Mouse (Mus musculus): ENCODE data around the gene Trove2. TPM values are rescaled to one million over a fixed set of nuclear protein-coding genes. Genes with fewer than 3 reads are reported as not detected.
"Not testable (repeated sequence)": the region's sequence is repeated elsewhere in the genome, so short reads cannot be mapped to it uniquely, and the experiment has no call there.

Trove2 gene
- polyA plus RNA-seq, 1 experiment from 2014 or later = 20.2 TPM

DNA sequence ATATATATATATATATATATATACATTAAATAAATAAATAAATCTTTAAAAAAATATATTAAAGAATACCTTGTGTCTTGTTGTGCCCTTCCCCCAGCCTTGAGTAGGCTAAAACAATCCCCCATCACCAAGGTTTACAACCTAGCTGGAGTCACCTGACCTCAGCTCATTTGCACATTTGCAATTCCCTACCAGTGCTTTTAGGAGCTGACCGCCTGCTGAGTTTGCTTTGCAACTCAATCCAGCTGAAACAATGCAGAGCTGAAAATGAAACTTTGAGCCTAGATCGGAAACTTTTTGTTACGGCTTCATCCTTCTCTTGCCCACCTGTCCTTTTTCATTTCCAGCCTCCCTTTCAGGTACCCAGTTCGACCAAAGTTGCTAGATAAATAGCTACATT, 45.2 kb downstream of the Trove2 start:
- H3K4me1 ChIP-seq = no peaks in the 10 kb centered on the region
- H3K9ac ChIP-seq (replicated peaks) = no peak overlapping the region
- H3K4me2 ChIP-seq = no peak overlapping the region
- H3K27ac ChIP-seq (replicated peaks) = no peak overlapping the region
- no peaks in the 10 kb centered on the region for H3K9me3 ChIP-seq (replicated peaks)
- H3K36me3 ChIP-seq = no peaks in the 10 kb centered on the region
- 39% methylated on average over 4 of the region's 4 CpGs for WGBS
- no peak overlapping the region for H3K4me3 ChIP-seq (replicated peaks)
- no peak for ATAC-seq (ENCODE audit: low FRiP score)
- H3K27me3 ChIP-seq (replicated peaks) = no peaks in the 10 kb centered on the region

DNA sequence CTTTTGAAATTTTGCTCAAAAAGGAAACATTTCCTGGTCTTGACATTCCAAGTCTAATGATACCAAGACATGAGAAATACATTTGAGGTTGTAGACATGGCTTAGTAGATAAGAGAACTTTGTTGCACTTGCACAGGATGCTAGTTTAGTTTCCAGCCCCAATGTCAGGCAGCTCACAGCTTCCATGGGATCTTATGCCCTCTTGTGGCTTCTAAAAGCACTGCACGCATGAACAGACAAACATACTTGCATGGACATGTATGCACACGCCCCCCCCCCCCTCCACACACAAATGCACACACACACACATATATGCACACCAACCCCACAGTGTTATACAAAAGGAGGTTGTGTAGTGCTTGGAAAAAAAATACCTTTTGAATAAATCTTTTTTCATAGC, 46.0 kb downstream of the Trove2 start:
- no peak overlapping the region for H3K4me3 ChIP-seq (replicated peaks)
- H3K36me3 ChIP-seq = no peaks in the 10 kb centered on the region
- 71% methylated on average over 2 of the region's 2 CpGs for WGBS
- H3K27ac ChIP-seq (replicated peaks) = no peak overlapping the region
- no peak overlapping the region for H3K4me2 ChIP-seq
- H3K9me3 ChIP-seq (replicated peaks) = no peaks in the 10 kb centered on the region
- no peak overlapping the region for H3K9ac ChIP-seq (replicated peaks)
- H3K27me3 ChIP-seq (replicated peaks) = no peaks in the 10 kb centered on the region
- ATAC-seq (ENCODE audit: low FRiP score) = no peak
- H3K4me1 ChIP-seq = no peaks in the 10 kb centered on the region

GRCm38 (mm10) chr1:143727701-143728445, 49.0 kb downstream of the Trove2 start:
- Histone ChIP-seq H3K36me3 (no peaks in the 10 kb centered on the region), H3K4me3 (replicated peaks) (no peak overlapping the region), H3K4me2 (no peak overlapping the region), H3K27ac (replicated peaks) (no peak overlapping the region), H3K4me1 (no peaks in the 10 kb centered on the region), H3K9ac (replicated peaks) (no peak overlapping the region), H3K9me3 (replicated peaks) (no peaks in the 10 kb centered on the region), H3K27me3 (replicated peaks) (no peaks in the 10 kb centered on the region)
- WGBS = 81% methylated on average over 9 of the region's 9 CpGs
- ATAC-seq (ENCODE audit: low FRiP score) = no peak

DNA sequence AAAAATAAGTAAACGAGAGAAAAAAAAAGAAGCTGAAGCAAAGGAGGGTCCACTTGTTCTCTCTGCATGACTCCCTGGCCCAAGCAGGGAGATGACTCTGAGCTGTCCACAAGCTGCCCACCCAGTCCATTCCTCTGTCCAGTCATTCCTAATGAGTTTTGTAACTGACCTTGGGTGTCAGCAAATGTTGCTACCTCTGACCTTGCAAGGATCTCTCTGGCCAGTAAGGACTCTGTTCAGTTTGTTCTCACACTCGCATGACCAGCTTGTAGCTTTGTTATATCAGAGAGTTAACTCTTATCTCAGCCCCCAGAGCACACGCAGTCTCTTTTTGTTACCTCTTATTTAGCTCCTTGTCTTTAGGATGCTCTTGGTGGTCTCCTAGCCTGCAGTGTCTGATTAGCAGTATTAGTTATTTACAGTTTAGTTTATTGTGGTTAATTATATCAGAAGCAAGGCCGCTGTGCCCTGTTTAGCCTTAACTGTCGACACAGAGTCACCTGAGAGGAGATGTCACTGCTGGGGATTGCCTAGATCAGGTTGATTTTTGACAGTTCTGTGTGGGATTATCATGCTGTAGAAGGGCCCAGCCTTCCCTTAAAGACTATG, 52.3 kb downstream of the Trove2 start:
- Histone ChIP-seq H3K27ac (replicated peaks) (no peak overlapping the region), H3K4me3 (replicated peaks) (no peak overlapping the region), H3K4me1 (no peaks in the 10 kb centered on the region), H3K27me3 (replicated peaks) (no peaks in the 10 kb centered on the region), H3K4me2 (no peak overlapping the region), H3K9me3 (replicated peaks) (no peaks in the 10 kb centered on the region), H3K36me3 (no peaks in the 10 kb centered on the region), H3K9ac (replicated peaks) (no peak overlapping the region)
- ATAC-seq (ENCODE audit: low FRiP score) = no peak
- 88% methylated on average over 5 of the region's 5 CpGs for WGBS

- ATAC-seq (ENCODE audit: low FRiP score); H3K4me2 ChIP-seq; H3K4me3 ChIP-seq (replicated peaks); H3K4me1 ChIP-seq; H3K27me3 ChIP-seq (replicated peaks); H3K9me3 ChIP-seq (replicated peaks); H3K9ac ChIP-seq (replicated peaks); H3K36me3 ChIP-seq; H3K27ac ChIP-seq (replicated peaks): not testable (repeated sequence)
- no CpG with 5 or more reads among the region's 2 CpGs for WGBS
Observed at GRCm38 (mm10) chr1:143716038-143716437, 60.8 kb downstream of the Trove2 start, which contains the start of gene Glrx2. Gene Glrx2 (plus strand): TSS chr1:143716338.

DNA sequence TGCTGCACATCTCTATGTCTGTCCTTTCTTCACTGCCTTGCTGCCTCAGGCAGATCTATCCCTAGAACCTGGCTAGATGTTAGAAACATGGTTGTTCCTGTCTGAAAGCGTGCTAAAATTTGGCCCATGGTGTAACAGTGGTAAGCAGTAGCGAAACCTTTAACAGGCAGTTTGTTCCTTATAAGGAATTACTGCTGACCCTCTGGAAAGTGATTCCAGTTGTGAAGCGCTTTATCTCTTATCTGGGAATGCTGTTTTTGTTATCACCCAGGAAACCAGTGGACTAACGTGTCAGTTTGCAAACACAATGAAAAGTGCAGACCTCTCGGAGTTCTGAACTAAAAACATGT, 66.3 kb downstream of the Trove2 start:
- Histone ChIP-seq H3K4me1 (no peaks in the 10 kb centered on the region), H3K27me3 (replicated peaks) (no peaks in the 10 kb centered on the region), H3K4me2 (no peak overlapping the region), H3K9ac (replicated peaks) (no peak overlapping the region), H3K9me3 (replicated peaks) (no peaks in the 10 kb centered on the region), H3K4me3 (replicated peaks) (no peak overlapping the region), H3K27ac (replicated peaks) (no peak overlapping the region), H3K36me3 (no peaks in the 10 kb centered on the region)
- no peak for ATAC-seq (ENCODE audit: low FRiP score)
- WGBS = 88% methylated on average over 5 of the region's 5 CpGs

DNA sequence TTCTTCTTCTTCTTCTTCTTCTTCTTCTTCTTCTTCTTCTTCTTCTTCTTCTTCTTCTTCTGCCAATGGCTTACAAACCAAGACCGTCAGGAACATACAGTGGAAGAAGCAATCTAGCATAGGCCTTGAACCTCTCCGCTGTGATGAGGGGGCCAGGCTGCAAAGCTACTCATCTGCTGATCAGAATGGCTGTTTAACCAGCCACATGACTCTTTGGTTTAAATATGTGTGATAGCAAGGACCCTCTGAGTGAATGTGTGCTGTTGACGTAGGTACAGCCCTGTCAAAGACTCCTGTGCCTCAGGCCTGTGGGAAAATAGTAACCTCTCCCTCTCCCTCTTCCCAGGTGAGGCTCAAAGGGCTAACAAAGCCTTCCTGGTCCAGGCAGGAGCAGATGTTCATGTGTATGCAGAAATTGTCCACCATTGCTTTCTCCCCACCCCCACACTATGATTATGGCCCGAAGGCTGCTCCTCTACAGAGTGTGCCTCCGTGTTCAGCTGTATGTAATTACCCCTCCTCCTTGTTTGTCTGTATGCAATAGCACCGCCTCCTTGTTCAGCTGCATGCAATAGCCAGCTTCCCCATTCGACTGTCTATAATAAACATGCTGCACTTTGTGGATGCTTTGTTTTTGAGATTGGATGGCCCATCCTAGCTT, 66.8 kb downstream of the Trove2 start:
- Histone ChIP-seq H3K4me1 (no peaks in the 10 kb centered on the region), H3K36me3 (no peaks in the 10 kb centered on the region), H3K27ac (replicated peaks) (no peak overlapping the region), H3K27me3 (replicated peaks) (no peaks in the 10 kb centered on the region), H3K4me3 (replicated peaks) (no peak overlapping the region), H3K4me2 (no peak overlapping the region), H3K9me3 (replicated peaks) (no peaks in the 10 kb centered on the region), H3K9ac (replicated peaks) (no peak overlapping the region)
- WGBS = 48% methylated on average over 7 of the region's 7 CpGs
- no peak for ATAC-seq (ENCODE audit: low FRiP score)

DNA sequence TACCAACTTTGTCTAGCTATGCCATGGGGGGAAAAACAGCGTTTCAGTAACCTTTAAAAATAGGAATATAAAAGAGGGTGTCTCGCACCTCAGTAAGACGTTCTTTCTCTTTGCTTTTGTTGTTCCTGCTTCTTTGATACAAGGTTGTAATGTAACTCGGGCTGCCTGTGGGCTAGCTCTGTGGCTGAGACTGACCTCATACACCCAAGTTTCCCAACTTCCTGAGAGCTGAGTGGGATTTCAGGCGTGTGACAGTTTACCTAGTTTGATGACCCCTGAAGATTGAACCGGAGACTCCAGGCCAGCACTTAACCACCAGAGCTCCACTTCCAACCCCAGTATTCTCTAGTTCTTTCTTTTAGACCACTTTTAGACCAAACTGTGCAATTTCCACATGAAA, 68.5 kb downstream of the Trove2 start:
- Histone ChIP-seq H3K27ac (replicated peaks) (no peak overlapping the region), H3K27me3 (replicated peaks) (no peaks in the 10 kb centered on the region), H3K4me3 (replicated peaks) (no peak overlapping the region), H3K36me3 (no peaks in the 10 kb centered on the region), H3K9ac (replicated peaks) (no peak overlapping the region), H3K9me3 (replicated peaks) (no peaks in the 10 kb centered on the region), H3K4me2 (no peak overlapping the region), H3K4me1 (peaks cover 2% of the 10 kb centered on the region)
- WGBS = 85% methylated on average over 6 of the region's 6 CpGs
- no peak for ATAC-seq (ENCODE audit: low FRiP score)

GRCm38 (mm10) chr1:143707006-143707405, 69.9 kb downstream of the Trove2 start:
- H3K4me3 ChIP-seq (replicated peaks) = no peak overlapping the region
- no peak overlapping the region for H3K4me2 ChIP-seq
- no peaks in the 10 kb centered on the region for H3K27me3 ChIP-seq (replicated peaks)
- H3K4me1 ChIP-seq = peaks cover 5% of the 10 kb centered on the region
- no peak overlapping the region for H3K9ac ChIP-seq (replicated peaks)
- no peak overlapping the region for H3K27ac ChIP-seq (replicated peaks)
- H3K36me3 ChIP-seq = no peaks in the 10 kb centered on the region
- 38% methylated on average over 4 of the region's 4 CpGs for WGBS
- no peaks in the 10 kb centered on the region for H3K9me3 ChIP-seq (replicated peaks)
- no peak for ATAC-seq (ENCODE audit: low FRiP score)

- Histone ChIP-seq H3K9ac (replicated peaks) (peak within 1 kb of the TSS; percentile 91), H3K4me2 (peak within 1 kb of the TSS; percentile 61), H3K4me3 (replicated peaks) (peak within 1 kb of the TSS; percentile 88), H3K9me3 (replicated peaks) (no peaks in the 10 kb centered on the region), H3K27ac (replicated peaks) (peak within 1 kb of the TSS; percentile 95), H3K4me1 (peaks cover 22% of the 10 kb centered on the region), H3K27me3 (replicated peaks) (no peaks in the 10 kb centered on the region), H3K36me3 (no peaks in the 10 kb centered on the region)
- ATAC-seq (ENCODE audit: low FRiP score) = peak; percentile 99
- WGBS = under 1% methylated on average over 69 of the region's 74 CpGs
Observed at GRCm38 (mm10) chr1:143702741-143703262, 74.1 kb downstream of the Trove2 start, which contains the start of gene Cdc73. Gene Cdc73 (minus strand): TSS chr1:143702893.

DNA sequence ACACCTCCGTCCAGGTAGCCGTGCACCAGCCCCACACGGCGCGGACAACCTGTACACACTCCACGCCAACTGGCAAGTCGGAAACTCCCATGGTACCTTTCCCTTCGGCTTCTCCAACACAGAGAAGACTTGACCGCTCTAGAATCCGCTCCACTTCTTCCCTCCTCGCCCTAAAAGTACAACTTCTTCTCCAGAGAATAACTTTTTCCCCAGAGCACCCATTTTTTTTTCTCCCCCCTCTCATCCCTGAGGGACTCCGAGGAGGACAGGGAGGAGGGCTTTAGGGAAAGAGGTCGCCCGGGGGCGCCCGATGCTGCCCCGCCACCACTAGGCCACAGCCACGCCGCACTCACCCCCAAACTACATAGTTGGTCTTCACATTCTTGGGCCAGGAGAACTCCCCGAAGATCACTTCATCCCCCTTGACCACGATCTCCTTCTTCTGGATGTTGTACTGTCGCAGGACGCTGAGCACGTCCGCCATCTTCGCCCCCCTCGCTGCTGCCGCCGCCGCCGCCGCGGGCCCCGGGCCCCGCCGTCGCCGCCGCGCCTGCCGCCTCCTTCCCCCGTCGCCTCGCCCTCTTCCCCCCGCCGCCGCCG, 74.6 kb downstream of the Trove2 start:
- Histone ChIP-seq H3K4me3 (replicated peaks) (peak overlapping the region; percentile 88), H3K9ac (replicated peaks) (peak overlapping the region; percentile 91), H3K9me3 (replicated peaks) (no peaks in the 10 kb centered on the region), H3K27me3 (replicated peaks) (no peaks in the 10 kb centered on the region), H3K4me2 (peak overlapping the region; percentile 61), H3K36me3 (0 out of 2 replicates have a peak, but pooled peaks cover under 1% of the 10 kb centered on the region), H3K27ac (replicated peaks) (peak overlapping the region; percentile 95), H3K4me1 (peaks cover 22% of the 10 kb centered on the region)
- ATAC-seq (ENCODE audit: low FRiP score) = peak; percentile 79
- under 1% methylated on average over 38 of the region's 48 CpGs for WGBS

All from neural tube, embryonic 15.5 days (tissue).